Mouse (Mus musculus) embryonic facial prominence, embryonic 13.5 days (tissue): ENCODE results near the gene Raet1e. TPM values are rescaled to one million over a fixed set of nuclear protein-coding genes. Genes with fewer than 3 reads are reported as not detected.
"Not testable (repeated sequence)": the region's sequence is repeated elsewhere in the genome, so short reads cannot be mapped to it uniquely, and the experiment has no call there.

Source experiments
- ATAC-seq: fragments of 200-750 bp; cut with Nextera tagmentation; 2 replicates; pipeline ENCODE4 v1.8.0; 2017; ENCODE audit warnings: low read depth; ENCODE audit not compliant: insufficient number of reproducible peaks, insufficient read depth, low FRiP score, low TSS enrichment
- H3K27ac ChIP-seq: fragments of 300-500 bp; sonication (generic); 2 replicates; pipeline ENCODE4 v1.5.1; 2015; ENCODE audit warnings: moderate library complexity, mild to moderate bottlenecking, inconsistent platforms
- H3K27me3 ChIP-seq: fragments of 300-500 bp; sonication (generic); 2 replicates; pipeline ENCODE4 v1.6.1; 2015; ENCODE audit warnings: mild to moderate bottlenecking, inconsistent platforms
- H3K36me3 ChIP-seq: fragments of 300-500 bp; sonication (generic); 2 replicates; pipeline ENCODE4 v1.6.1; 2015; ENCODE audit warnings: mild to moderate bottlenecking, inconsistent platforms
- H3K4me1 ChIP-seq: fragments of 300-500 bp; sonication (generic); 2 replicates; pipeline ENCODE4 v1.6.1; 2015; ENCODE audit warnings: inconsistent platforms
- H3K4me2 ChIP-seq: fragments of 300-500 bp; sonication (generic); 2 replicates; pipeline ENCODE4 v1.6.1; 2015; ENCODE audit warnings: moderate library complexity, mild to moderate bottlenecking, inconsistent platforms
- H3K4me3 ChIP-seq: fragments of 300-500 bp; sonication (generic); 2 replicates; pipeline ENCODE4 v1.5.1; 2015; ENCODE audit warnings: mild to moderate bottlenecking, inconsistent platforms
- H3K9ac ChIP-seq: fragments of 300-500 bp; sonication (generic); 2 replicates; pipeline ENCODE4 v1.6.1; 2015; ENCODE audit warnings: mild to moderate bottlenecking, inconsistent platforms
- H3K9me3 ChIP-seq: fragments of 300-500 bp; sonication (generic); 2 replicates; pipeline ENCODE4 v1.6.1; 2016; ENCODE audit warnings: inconsistent platforms
- WGBS: fragments of 180-500 bp; shearing (Covaris S2); methylation state at CpG from one replicate; pipeline ENCODE4 v1.1.7; 2015; ENCODE audit warnings: mixed read lengths; 5-methylcytosine and 5-hydroxymethylcytosine counted together
- polyA plus RNA-seq: library from polyadenylated mRNA; unstranded; fragments of >200 nt; fragmentation: Nextera tagmentation; extraction: Ambion mirVana; gene quantifications from 2 replicates; pipeline ENCODE4 v1.2.1, GENCODE M21; 2015

Raet1e gene
- polyA plus RNA-seq, 1 experiment from 2014 or later, result 5.8 TPM

DNA sequence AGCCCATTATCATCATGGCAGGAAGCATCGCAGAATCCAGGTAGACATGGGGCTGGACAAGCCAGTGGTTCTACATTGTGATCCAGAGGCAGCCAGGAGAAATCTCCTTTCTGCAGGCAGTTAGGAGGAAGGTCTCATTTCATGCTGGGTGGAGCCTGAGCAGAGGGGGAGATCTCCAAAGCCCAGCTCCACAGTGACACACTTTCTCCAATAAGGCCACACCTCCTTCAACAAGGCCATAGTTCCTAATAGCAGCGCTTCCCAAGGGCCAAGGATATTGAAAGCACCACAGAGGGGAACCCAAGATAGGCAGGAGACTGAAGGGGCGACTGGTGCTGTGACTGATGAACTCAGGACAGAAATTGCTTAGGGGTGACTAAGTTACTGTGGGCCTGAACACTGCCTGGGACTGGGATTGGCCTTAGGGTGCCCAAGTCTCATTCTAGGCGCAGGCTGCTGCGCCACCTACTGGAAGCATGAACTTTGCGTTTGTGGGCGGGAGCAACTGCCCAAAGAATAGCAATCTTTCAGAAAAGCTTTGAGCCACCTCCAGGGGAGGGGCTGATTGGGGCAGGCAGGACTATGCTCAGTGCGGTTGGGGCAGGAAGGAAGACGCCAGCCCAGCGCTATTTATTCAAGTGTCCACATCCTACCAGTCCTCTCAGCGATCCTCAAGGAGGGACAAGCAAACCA, 244.0 kb downstream of the Raet1e start:
- H3K27me3 ChIP-seq, H3K9ac ChIP-seq, H3K9me3 ChIP-seq, ATAC-seq, H3K4me3 ChIP-seq, H3K4me1 ChIP-seq, H3K4me2 ChIP-seq, H3K36me3 ChIP-seq, H3K27ac ChIP-seq: not testable (repeated sequence)
- WGBS, result 7% methylated on average over 9 of the region's 11 CpGs

DNA sequence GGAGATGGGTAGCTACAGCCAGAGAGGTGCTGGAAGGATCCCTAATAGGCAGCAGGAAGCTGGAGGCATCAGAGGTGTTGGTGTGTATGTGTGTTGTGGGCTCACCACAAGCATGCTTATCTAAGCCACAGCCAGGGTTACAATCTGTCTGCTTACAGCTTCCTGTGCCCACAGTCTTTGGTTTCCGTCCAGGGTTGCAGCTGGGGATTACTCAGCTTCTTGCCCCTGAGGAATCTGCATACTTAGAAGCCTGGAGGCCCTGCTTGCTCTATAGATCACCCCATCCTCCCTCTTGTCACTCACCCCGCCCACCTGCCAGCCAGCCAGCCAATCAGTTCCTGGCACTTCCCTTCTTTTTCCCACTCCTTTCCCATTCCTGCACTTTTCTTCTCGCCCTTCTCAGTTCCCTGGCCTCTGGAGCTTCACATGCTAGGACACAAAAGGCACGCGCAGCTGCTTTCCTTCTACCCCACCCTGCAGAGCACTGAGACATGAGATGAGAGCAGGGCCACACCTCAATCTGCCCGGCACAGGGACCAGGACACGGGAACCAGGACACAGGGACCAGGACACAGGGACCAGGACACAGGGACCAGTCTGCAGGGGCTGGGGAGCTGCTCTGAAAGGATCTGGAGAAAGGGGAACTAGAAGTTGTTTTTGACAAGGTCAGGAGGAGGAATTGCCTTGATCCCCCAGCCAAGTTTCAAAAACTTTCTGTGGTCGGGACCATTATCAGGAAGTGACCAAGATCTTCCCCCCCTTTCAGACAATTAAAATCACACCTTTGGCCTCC, 255.5 kb downstream of the Raet1e start:
- H3K4me3 ChIP-seq, H3K27ac ChIP-seq, H3K27me3 ChIP-seq, ATAC-seq, H3K36me3 ChIP-seq, H3K9me3 ChIP-seq, H3K4me2 ChIP-seq, H3K9ac ChIP-seq, H3K4me1 ChIP-seq: not testable (repeated sequence)
- WGBS, result 17% methylated on average over 2 of the region's 8 CpGs

Other genes with a start within 250 kb of the Raet1e start
- not detected in 2 replicates for gene 4930444G20Rik, start 90.5 kb upstream of the Raet1e start, polyA plus RNA-seq
- gene E030030I06Rik, start 9.3 kb upstream of the Raet1e start, polyA plus RNA-seq, result 18.9 and 20.0 TPM in 2 replicates
- gene H60b, start within 50 bp of the Raet1e start, polyA plus RNA-seq, result 0.37 and 1.3 TPM in 2 replicates
- 17.6 and 17.7 TPM in 2 replicates for gene Raet1d, start 202.0 kb downstream of the Raet1e start, polyA plus RNA-seq